Mouse (Mus musculus) adrenal gland, postnatal 25 days (tissue): ENCODE measurements around the gene Serpinb9d. TPM values are rescaled to one million over a fixed set of nuclear protein-coding genes. Genes with fewer than 3 reads are reported as not detected.
"Not testable (repeated sequence)": the region's sequence is repeated elsewhere in the genome, so short reads cannot be mapped to it uniquely, and the experiment has no call there.

ENCODE experiments used
- DNase-seq: peaks from one replicate; pipeline ENCODE4 v3.0.0; 2021; ENCODE audit warnings: mixed read lengths
- long read RNA-seq: library from polyadenylated mRNA; stranded (forward); transcript quantifications from one replicate; pipeline ENCODE4 v2.0.0, GENCODE M21; 2021
- total RNA-seq: library from RNA; stranded (reverse); gene quantifications from 2 replicates; pipeline ENCODE4 v1.2.3, GENCODE M21; 2021

The Serpinb9d gene
- not detected in 2 replicates for total RNA-seq
- long read RNA-seq = 0 reads

DNA sequence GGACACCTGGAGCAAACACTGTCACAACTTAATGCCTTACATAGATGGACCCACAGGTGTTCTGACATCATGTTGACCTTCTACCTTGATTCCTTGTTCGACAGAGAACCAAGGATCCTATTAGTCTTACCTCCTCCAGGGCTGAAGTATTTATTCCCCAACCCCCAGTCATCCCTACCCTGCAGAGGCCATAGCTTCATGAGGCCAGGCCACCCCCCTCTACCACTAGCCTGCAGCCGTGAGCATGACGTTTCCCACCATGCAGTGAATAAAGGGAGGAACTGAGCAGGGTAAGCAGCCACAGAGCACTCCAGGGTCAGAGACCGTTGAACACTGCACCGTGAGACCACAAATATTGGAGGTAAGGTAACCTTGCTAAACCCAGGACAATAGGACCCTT is at the start of gene Serpinb9d:
TSS of gene Serpinb9d (plus strand) at position 301 of the 400 bp plus-strand sequence.
- DNase-seq = no peak

DNA sequence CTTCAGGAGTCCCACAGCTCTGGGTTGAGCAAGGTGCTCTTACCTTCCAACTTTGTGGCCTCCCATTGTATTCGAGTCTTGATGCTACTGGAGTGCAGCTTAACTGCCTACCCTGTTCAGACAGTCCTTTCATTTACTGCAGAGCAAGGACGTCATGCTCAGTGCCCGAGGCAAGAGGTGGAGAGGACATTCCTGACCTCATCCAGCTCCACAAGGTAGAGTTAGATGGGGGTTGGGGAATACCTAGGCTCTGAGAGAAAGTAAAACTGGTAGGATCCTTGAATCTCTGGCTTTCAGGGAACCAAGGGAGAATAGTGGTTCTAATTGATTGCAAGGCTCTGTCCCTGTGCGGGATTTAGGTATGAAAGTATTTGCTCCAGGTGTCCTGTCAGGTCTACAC is 33.1 kb upstream of the Serpinb9d start, which contains the start of gene Serpinb9c:
TSS of gene Serpinb9c (minus strand) at position 101 of the 400 bp plus-strand sequence.
- DNase-seq = no peak

DNA sequence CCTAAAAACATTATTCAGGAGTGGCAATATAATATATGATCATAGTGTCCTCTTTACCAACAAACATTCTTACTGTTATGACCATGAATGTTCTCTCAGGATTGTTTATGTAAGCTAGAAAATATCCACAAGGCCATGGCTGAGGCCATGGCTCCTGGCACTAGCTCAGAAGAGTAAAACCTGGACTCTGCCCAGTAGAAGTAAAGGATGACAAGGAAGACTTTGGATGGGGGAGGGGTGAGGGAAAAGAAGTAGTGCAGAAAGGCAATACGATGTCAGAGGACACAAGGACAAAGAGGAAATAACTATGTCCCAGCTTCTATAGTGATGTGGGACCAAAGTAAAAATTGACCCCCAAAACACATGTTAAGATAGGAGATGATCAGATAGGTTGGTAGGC is 2.3 kb upstream of the Serpinb9d start:
- DNase-seq = not testable (repeated sequence)

DNA sequence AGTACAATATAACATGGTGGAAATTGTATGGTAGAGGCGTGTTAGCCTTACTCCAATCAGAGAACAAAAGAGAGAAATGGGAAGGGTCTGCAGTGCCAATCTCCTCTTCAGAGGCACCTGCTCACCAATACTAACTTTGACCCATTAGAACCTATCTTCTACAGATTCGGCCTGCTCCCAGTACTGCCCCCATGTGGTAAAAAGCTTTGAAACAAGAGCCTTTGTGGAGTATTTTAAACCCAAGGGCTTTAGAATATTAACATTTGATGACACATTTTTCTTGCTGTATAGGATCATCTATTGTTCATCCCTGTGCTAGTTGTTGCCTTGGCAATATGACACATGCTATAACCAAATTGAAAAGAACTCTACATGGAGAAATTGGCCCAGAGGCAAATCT is 7.0 kb downstream of the Serpinb9d start:
- no peak for DNase-seq

- not testable (repeated sequence) for DNase-seq
Measured at GRCm38 (mm10) chr13:33249312-33249711, 56.6 kb downstream of the Serpinb9d start, which contains the start of gene Serpinb9e. Gene Serpinb9e, plus strand, starts transcription at chr13:33249612.

Other genes starting within 250 kb of the Serpinb9d start
- gene Serpinb6b, start 227.8 kb upstream of the Serpinb9d start, total RNA-seq = 43.9 and 61.3 TPM in 2 replicates
- 15.6 and 19.8 TPM in 2 replicates for gene Serpinb9, start 189.7 kb upstream of the Serpinb9d start, total RNA-seq
- 0.29 TPM in 1 of 2 replicates, not detected in the other for gene Serpinb9b, start 165.5 kb upstream of the Serpinb9d start, total RNA-seq
- 0.52 and 1.1 TPM in 2 replicates for gene Serpinb1b, start 114.4 kb upstream of the Serpinb9d start, total RNA-seq
- gene Serpinb9c, start 33.2 kb upstream of the Serpinb9d start, total RNA-seq = not detected in 2 replicates
- gene Serpinb9e, start 56.7 kb downstream of the Serpinb9d start, total RNA-seq = not detected in 2 replicates
- gene Serpinb9f, start 131.1 kb downstream of the Serpinb9d start, total RNA-seq = not detected in 2 replicates
- not detected in 2 replicates for gene Gm11397, start 202.8 kb downstream of the Serpinb9d start, total RNA-seq